Mouse (Mus musculus) brain, embryonic 14.5 days (tissue): ENCODE data around the gene Zfp456. TPM values are rescaled to one million over a fixed set of nuclear protein-coding genes. Genes with fewer than 3 reads are reported as not detected.
"Not testable (repeated sequence)": the region's sequence is repeated elsewhere in the genome, so short reads cannot be mapped to it uniquely, and the experiment has no call there.

Experiments
- DNase-seq: peaks from one replicate; pipeline ENCODE4 v3.0.0-alpha.2; 2011; ENCODE audit warnings: low read depth
- CTCF ChIP-seq: fragments of 200-500 bp; IDR thresholded peaks from 2 replicates; pipeline ENCODE4 v1.5.1; 2012; ENCODE audit warnings: inconsistent platforms, mild to moderate bottlenecking, moderate library complexity, borderline replicate concordance; ENCODE audit not compliant: insufficient read depth, insufficient read length; ENCODE audit errors: extremely low read depth
- POLR2A ChIP-seq: fragments of 200-500 bp; IDR thresholded peaks from 2 replicates; pipeline ENCODE4 v1.6.1; 2012; ENCODE audit warnings: mild to moderate bottlenecking, inconsistent platforms, borderline replicate concordance; ENCODE audit not compliant: poor library complexity, insufficient read depth, insufficient read length, severe bottlenecking; ENCODE audit errors: extremely low read depth
- polyA plus RNA-seq: library from polyadenylated mRNA; depleted of rRNA; stranded (reverse); fragments of >200 nt; gene quantifications from 2 replicates; pipeline ENCODE4 v1.2.3, GENCODE M21; 2012; rRNA removed

The Zfp456 gene
- polyA plus RNA-seq = 0.32 and 0.42 TPM in 2 replicates

- peak; percentile 68 for DNase-seq
Observed at GRCm38 (mm10) chr13:67375050-67375911, at the start of gene Zfp456, which contains the start of gene Gm28041. Zfp456 (minus strand) TSS chr13:67375810. Gm28041 (minus strand) TSS chr13:67375733.

GRCm38 (mm10) chr13:67422532-67422931, 46.9 kb upstream of the Zfp456 start:
- DNase-seq = not testable (repeated sequence)

DNA sequence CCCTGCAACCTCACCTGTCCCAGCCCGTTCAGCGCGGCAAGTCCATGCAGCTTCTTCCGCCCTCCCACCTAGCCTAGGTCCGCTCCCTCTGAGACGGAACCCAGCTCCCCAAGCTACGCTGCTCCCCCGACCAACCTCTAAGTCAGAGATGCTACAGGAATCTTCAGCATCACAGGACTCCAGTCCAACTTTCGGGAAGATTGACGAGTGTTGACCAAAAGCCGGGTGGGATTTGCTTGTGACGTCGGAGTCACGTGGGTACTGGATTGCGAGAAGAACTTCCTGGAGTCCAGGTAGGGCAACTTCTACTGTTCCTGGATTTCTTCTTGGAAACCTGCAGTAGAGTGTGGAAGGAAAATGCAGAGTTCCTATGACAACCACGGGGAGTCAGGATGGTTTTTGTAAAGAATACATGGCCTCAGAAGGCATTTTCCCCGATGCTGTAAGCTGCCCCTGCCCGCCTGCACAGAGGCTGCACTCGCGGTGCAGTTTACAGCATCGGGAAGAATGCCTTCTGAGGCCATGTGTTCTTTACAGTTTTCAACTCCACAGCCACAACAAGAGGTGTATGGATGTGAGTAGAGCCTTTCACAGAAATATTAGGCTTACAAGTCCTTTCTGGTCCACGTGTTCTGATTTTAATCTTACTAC, 45.7 kb upstream of the Zfp456 start, which contains the start of gene Zfp459:
Zfp459 (minus strand) TSS at position 212 of the 651 bp plus-strand sequence.
- peak; percentile 78 for DNase-seq
- TF ChIP-seq CTCF (no peak), POLR2A (no peak)

GRCm38 (mm10) chr13:67420558-67421206, 45.1 kb upstream of the Zfp456 start:
- no peak for TF ChIP-seq CTCF
- TF ChIP-seq POLR2A = no peak
- no peak for DNase-seq

GRCm38 (mm10) chr13:67416811-67417210, 41.2 kb upstream of the Zfp456 start:
- no peak for DNase-seq
- TF ChIP-seq POLR2A = no peak
- no peak for TF ChIP-seq CTCF

- no peak for TF ChIP-seq CTCF
- no peak for TF ChIP-seq POLR2A
- DNase-seq = no peak
Observed at GRCm38 (mm10) chr13:67415759-67416158, 40.1 kb upstream of the Zfp456 start.

GRCm38 (mm10) chr13:67413634-67414033, 38.0 kb upstream of the Zfp456 start:
- not testable (repeated sequence) for DNase-seq

DNA sequence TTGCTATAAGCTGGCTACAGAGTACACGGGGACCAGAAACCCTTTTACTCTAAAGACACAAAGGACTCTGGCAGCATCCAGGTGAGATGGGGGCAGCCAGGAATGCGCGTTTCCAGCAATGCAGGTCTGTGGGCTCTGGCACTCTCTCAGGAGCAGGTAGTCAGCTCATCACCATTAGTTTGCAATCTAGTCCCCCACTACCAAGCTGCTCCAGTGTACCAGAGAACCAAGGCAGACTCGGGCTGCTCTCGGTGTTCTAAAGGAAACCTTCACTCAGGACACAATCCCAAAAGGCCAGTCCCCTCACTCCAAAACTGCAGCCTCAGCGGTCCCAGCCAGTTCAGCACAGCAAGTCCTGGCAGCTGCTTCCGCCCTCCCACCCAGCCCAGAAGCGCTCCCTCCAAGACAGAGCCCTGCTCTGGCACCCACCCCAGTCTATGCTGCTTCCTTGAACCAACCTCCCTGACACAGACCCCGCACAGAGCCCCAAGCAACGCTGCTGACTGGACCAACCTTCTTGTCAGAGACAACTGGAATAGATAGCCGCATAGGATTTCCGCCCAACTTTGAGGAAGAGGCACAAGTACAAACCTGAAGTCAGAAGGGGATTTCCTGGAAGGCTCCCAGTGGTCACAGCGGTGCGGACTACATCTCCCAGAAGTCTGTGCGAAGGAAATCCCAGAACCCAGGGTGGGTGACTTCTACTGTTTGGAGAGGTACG, 23.7 kb upstream of the Zfp456 start, which contains the start of gene Zfp429:
Zfp429 (minus strand) TSS at position 637 of the 721 bp plus-strand sequence.
- peak; percentile 81 for DNase-seq

GRCm38 (mm10) chr13:67376255-67376654, 645 bp upstream of the Zfp456 start:
- DNase-seq = not testable (repeated sequence)

DNA sequence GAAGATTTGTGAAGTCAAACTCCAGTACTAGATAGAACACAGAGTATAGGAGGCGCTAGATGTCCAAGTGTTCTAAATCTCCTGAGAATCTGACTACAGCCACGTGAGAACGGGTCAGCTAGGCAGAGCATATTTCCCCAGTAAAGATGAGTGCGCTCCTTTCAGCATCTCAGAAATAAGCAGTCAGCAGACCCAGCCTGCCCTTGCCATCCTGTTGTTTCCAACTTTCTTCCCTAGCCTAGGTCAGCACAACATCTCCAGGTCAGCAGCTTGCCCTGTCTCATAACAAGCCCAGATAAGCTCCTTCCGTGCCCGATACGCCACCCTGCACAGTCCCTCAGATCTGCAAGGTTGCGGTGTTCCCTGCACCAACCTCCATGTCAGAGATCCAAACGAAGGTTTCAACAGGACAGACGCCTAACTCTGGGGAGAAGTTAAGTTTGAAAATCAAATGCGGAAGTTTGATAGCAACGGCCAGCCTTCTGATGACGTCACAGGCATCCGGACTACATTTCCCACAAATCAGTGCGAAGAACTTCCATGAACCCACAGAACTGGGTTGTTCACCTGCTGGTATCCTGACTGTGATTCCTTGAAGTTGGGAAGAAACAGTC, 15.4 kb downstream of the Zfp456 start, which contains the start of the genes Gm28044 and Zfp953:
Gm28044 (minus strand) TSS at position 406 of the 614 bp plus-strand sequence.
Zfp953 (minus strand) TSS at position 475 of the 614 bp plus-strand sequence.
- no peak for TF ChIP-seq CTCF
- no peak for TF ChIP-seq POLR2A
- DNase-seq = peak; percentile 95

DNA sequence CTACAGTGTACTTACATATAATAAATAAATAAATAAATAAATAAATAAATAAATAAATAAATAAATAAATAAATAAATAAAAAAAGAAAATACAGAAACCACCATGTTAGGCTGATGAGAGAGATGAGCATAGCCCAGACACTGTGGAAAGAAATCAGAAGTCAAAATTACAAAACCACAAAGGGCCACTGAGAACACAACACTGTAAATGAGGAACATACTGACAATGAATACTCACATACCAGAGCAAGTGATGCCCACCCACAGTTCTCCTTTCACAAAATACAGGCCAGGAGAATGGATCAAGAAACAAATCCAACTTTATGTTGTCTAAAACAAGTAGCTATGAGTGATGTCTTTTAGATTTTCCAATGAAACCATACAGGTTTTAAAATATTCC, 23.8 kb downstream of the Zfp456 start:
- DNase-seq = no peak
- TF ChIP-seq POLR2A = no peak
- no peak for TF ChIP-seq CTCF
